Mouse (Mus musculus) ES-E14 (cell line): ENCODE data around the gene Mansc1.

Experiments
- CHD2 ChIP-seq: IDR thresholded peaks from 2 replicates; pipeline ENCODE4 v1.6.1; 2014; ENCODE audit warnings: mild to moderate bottlenecking, low read depth, low read length, inconsistent platforms
- HCFC1 ChIP-seq: IDR thresholded peaks from 2 replicates; pipeline ENCODE4 v1.6.1; 2012; ENCODE audit warnings: low read length, inconsistent platforms, borderline replicate concordance; ENCODE audit not compliant: insufficient read depth
- MAFK ChIP-seq: IDR thresholded peaks from 2 replicates; pipeline ENCODE4 v1.6.1; 2014; ENCODE audit warnings: mild to moderate bottlenecking, low read depth, low read length, inconsistent platforms; ENCODE audit not compliant: insufficient read depth
- ZC3H11A ChIP-seq: IDR thresholded peaks from 2 replicates; pipeline ENCODE4 v1.6.1; 2012; ENCODE audit warnings: low read depth, mild to moderate bottlenecking, inconsistent platforms, low read length, borderline replicate concordance
- ZNF384 ChIP-seq: IDR thresholded peaks from 2 replicates; pipeline ENCODE4 v1.6.1; 2012; ENCODE audit warnings: low read depth, low read length, inconsistent platforms

GRCm38 (mm10) chr6:134578039-134578438 is 54.2 kb downstream of the Mansc1 start:
- no peak for TF ChIP-seq ZC3H11A
- TF ChIP-seq HCFC1, result no peak
- TF ChIP-seq ZNF384, result no peak
- TF ChIP-seq CHD2, result no peak
- TF ChIP-seq MAFK, result no peak
